Mouse (Mus musculus) limb, embryonic 11.5 days (tissue): ENCODE data around the gene Irf2bp2. TPM values are rescaled to one million over a fixed set of nuclear protein-coding genes. Genes with fewer than 3 reads are reported as not detected.
"Not testable (repeated sequence)": the region's sequence is repeated elsewhere in the genome, so short reads cannot be mapped to it uniquely, and the experiment has no call there.

Experiments
- ATAC-seq: fragments of 200-750 bp; cut with Nextera tagmentation; 2 replicates; pipeline ENCODE4 v1.8.0; 2017; ENCODE audit warnings: low read depth; ENCODE audit not compliant: insufficient number of reproducible peaks, low FRiP score, low TSS enrichment
- DNase-seq: peaks from one replicate; pipeline ENCODE4 v3.0.0-alpha.2; 2015; ENCODE audit warnings: low spot score
- H3K27ac ChIP-seq: fragments of 300-500 bp; sonication (generic); replicated peaks from 2 replicates; pipeline ENCODE4 v1.5.1; 2014; ENCODE audit warnings: low read depth, mild to moderate bottlenecking, low read length
- H3K27me3 ChIP-seq: fragments of 300-500 bp; sonication (generic); 2 replicates; pipeline ENCODE4 v1.6.1; 2014; ENCODE audit warnings: mild to moderate bottlenecking, low read length, mixed read lengths; ENCODE audit not compliant: control insufficient read depth, insufficient read depth
- H3K36me3 ChIP-seq: fragments of 300-500 bp; sonication (generic); 2 replicates; pipeline ENCODE4 v1.6.1; 2014; ENCODE audit warnings: mild to moderate bottlenecking, low read length, moderate library complexity, mixed read lengths; ENCODE audit not compliant: control insufficient read depth, insufficient read depth
- H3K4me1 ChIP-seq: fragments of 300-500 bp; sonication (generic); 2 replicates; pipeline ENCODE4 v1.6.1; 2014; ENCODE audit warnings: low read length, mixed read lengths; ENCODE audit not compliant: control insufficient read depth, insufficient read depth
- H3K4me2 ChIP-seq: fragments of 300-500 bp; sonication (generic); 2 replicates; pipeline ENCODE4 v1.6.1; 2014; ENCODE audit warnings: low read depth, mild to moderate bottlenecking, moderate library complexity; ENCODE audit not compliant: severe bottlenecking
- H3K4me3 ChIP-seq: fragments of 300-500 bp; sonication (generic); 2 replicates; pipeline ENCODE4 v1.5.1; 2014; ENCODE audit warnings: low read depth, low read length
- H3K9ac ChIP-seq: fragments of 300-500 bp; sonication (generic); 2 replicates; pipeline ENCODE4 v1.6.1; 2014; ENCODE audit warnings: mild to moderate bottlenecking, low read length
- H3K9me3 ChIP-seq: fragments of 300-500 bp; sonication (generic); 2 replicates; pipeline ENCODE4 v1.6.1; 2016; ENCODE audit warnings: low read length; ENCODE audit not compliant: control insufficient read depth
- WGBS: fragments of 180-500 bp; shearing (Covaris S2); extraction: QIAGEN DNeasy Blood & Tissue Kit; methylation state at CpG from one replicate; pipeline ENCODE4 v1.1.7; 2014; 5-methylcytosine and 5-hydroxymethylcytosine counted together
- polyA plus RNA-seq: library from polyadenylated mRNA; unstranded; fragments of >200 nt; fragmentation: Nextera tagmentation; extraction: Ambion mirVana; gene quantifications from 2 replicates; pipeline ENCODE4 v1.2.1, GENCODE M21; 2014

Irf2bp2 gene
- polyA plus RNA-seq, 1 experiment from 2014 or later: 5.6 TPM

DNA sequence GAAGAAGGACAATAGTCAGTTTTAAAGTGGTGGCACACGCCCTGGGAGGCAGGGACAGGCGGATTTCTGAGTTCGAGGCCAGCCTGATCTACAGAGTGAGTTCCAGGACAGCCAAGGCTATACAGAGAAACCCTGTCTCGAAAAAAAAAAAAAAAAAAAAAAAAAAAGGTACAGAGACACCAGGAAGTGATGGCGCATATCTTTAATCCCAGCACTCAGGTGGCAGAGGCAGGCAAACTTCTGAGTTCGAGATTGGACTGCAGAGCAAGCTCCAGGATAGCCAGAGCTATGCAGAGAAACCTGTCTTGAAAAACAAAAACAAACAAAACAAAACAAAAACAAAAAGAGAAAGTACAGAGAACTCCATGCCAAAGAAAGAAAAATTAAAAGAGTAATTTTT lies 6.6 kb upstream of the Irf2bp2 start:
- 90% methylated on average over 5 of the region's 6 CpGs for WGBS
- peaks cover 26% of the 10 kb centered on the region for H3K4me1 ChIP-seq

DNA sequence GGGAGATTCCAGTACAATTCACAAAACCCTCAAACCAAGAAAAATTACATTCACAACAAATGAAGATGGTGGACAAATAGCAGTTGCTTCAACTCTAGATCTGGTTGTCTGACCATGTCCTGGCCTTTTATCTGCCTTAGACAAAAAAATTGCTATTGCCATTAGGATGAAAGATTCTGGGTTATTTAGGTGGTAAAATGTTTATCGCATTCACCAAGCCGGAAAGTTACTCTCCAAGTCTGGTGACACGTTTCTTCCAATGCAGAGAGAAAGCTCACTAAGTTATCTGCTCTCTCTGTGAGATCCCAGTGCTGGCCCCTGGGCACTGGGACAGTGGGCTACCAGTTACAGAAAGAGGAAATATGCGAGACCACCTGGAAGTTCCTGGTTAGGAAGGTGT lies 5.5 kb upstream of the Irf2bp2 start:
- H3K36me3 ChIP-seq: no peaks in the 10 kb centered on the region
- no peak for DNase-seq
- no peak for ATAC-seq
- no peak overlapping the region for H3K4me2 ChIP-seq
- no peak overlapping the region for H3K27ac ChIP-seq
- H3K4me1 ChIP-seq: peaks cover 35% of the 10 kb centered on the region
- WGBS: 82% methylated on average over 4 of the region's 4 CpGs
- H3K9me3 ChIP-seq: no peaks in the 10 kb centered on the region
- no peak overlapping the region for H3K4me3 ChIP-seq
- no peak overlapping the region for H3K9ac ChIP-seq
- H3K27me3 ChIP-seq: no peaks in the 10 kb centered on the region

More for the DNA sequence above, 6.6 kb upstream of the Irf2bp2 start:
- H3K4me3 ChIP-seq, ATAC-seq, H3K9ac ChIP-seq, H3K9me3 ChIP-seq, H3K27me3 ChIP-seq, H3K27ac ChIP-seq, H3K4me2 ChIP-seq, H3K36me3 ChIP-seq, DNase-seq: not testable (repeated sequence)

DNA sequence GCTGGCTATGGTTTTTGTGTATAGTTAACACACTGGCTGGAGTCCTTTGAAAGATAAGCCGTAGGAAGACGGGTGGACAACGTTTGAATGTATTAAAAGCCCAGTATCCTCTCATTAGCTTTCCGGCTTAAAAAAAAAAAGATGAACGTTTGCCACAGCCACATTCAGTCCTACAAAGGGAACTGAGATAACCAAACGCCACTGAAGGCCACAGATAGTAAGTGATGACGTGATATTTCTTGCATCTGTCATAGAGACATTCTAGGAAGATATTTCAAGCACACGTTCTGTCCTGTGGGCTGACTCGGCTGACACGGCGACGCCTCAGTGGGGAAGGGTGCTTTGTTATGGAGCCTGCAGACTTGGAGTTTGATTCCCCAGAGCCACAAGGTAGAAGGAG lies 4.4 kb upstream of the Irf2bp2 start:
- 76% methylated on average over 12 of the region's 12 CpGs for whole genome bisulfite sequencing
- H3K9ac ChIP-seq: no peak overlapping the region
- H3K4me1 ChIP-seq: peaks cover 28% of the 10 kb centered on the region
- H3K4me2 ChIP-seq: no peak overlapping the region
- ATAC-seq (no peak), DNase-seq (no peak)
- H3K27me3 ChIP-seq: no peaks in the 10 kb centered on the region
- no peak overlapping the region for H3K27ac ChIP-seq
- H3K9me3 ChIP-seq: no peaks in the 10 kb centered on the region
- H3K36me3 ChIP-seq: no peaks in the 10 kb centered on the region
- no peak overlapping the region for H3K4me3 ChIP-seq

DNA sequence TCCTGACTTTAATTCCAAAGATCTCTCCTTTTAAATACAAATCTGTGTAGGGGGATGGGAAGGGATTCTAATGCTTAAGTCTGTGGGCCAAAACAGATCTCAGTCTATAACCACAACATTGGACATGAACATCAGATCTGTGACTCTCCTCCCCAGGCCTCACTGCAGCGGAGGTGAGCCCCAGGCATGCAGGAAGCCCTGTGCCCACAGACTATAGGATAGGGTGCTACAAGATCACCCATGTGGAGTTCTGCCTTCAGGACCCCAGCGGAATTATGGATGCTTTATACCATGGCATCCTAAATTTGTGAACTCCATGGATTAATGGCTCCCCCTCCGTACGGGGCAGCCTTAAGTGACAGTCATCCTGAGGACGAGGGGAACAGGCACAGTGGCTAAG lies 2.9 kb upstream of the Irf2bp2 start:
- peaks cover 20% of the 10 kb centered on the region for H3K4me1 ChIP-seq
- peak overlapping the region; percentile 79 for H3K27ac ChIP-seq
- no peak overlapping the region for H3K4me2 ChIP-seq
- WGBS: 78% methylated on average over 5 of the region's 5 CpGs
- DNase-seq (no peak), ATAC-seq (no peak)
- no peaks in the 10 kb centered on the region for H3K36me3 ChIP-seq
- no peaks in the 10 kb centered on the region for H3K9me3 ChIP-seq
- no peak overlapping the region for H3K9ac ChIP-seq
- H3K4me3 ChIP-seq: no peak overlapping the region
- H3K27me3 ChIP-seq: no peaks in the 10 kb centered on the region

DNA sequence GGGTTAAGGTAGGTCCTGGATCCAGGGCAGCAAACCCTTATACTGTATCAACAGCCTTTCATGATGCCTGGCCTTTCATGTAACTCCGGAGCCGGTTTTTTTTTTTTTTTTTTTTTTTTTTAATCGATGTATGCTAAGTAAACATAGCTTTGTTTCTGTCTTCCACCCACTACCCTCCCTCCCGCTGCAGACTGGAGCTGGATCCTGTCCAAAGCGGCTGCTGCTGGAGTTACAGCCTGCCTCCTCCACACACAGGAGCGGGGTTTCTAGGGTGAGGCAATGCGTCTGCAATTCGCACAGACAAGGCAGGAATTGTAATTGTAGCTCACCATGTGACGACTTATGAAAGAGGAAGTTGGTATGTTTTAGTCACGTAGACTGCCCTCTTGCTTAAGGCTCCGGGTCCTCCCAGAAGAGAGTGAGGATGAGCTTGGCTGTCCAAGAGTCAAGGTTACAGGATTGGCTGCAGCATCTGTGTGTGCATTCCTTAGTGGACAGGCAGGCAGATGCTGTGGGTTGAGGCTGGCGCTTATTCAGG lies 2.4 kb upstream of the Irf2bp2 start:
- Histone ChIP-seq H3K36me3 (peaks cover 3% of the 10 kb centered on the region), H3K27ac (peak overlapping the region; percentile 100), H3K4me3 (no peak overlapping the region), H3K4me1 (peaks cover 25% of the 10 kb centered on the region), H3K4me2 (0 out of 2 replicates have a peak overlapping the region, but pooled peaks have one; percentile 99), H3K9me3 (no peaks in the 10 kb centered on the region), H3K9ac (0 out of 2 replicates have a peak overlapping the region, but pooled peaks have one; percentile 43), H3K27me3 (no peaks in the 10 kb centered on the region)
- DNase-seq (peak; percentile 72), ATAC-seq (peak; percentile 36; the same call in 1 of the 2 replicates)
- 29% methylated on average over 12 of the region's 12 CpGs for WGBS

DNA sequence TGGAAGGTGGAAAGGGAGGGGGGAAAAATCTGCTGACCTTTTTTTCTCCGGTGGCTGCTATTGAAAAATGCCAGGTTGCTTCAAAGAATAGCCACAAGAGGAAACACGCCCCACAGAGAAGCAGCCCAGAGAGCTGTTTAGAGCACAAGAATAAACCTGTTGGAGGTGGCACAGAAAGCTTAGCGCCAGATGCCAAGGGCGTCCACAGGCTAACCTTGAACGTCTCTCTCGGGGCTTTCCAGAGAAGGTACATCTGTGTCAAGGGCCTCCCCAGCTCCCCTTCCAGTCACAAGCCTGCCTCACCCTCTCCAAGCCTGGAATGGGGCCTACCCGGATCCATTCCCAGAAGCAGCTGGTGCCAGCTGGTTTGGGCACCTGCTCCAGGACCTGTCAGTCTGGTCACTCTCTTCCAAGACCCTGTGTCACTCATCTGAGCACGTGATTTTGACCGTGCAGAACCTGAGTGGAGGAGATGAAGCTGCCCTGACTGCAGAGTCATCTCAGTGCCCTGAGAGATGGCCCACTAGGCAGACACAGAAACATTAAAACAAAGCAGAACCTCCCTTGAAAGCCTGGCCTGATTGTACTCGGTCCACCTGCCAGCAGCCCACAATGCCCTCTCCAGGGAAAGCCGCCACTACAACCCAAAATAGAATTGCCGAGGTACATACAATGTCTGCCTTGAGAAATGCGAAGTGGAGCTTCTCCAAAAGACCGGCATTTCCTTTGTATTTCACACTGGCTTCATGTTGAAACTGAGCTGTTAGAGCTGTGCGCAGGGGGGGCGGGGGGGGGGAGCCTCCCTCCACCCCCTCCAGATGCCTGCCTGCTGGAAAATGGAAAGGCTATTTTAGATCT lies 1.6 kb upstream of the Irf2bp2 start:
- no peaks in the 10 kb centered on the region for H3K9me3 ChIP-seq
- peak overlapping the region; percentile 100 for H3K27ac ChIP-seq
- ATAC-seq: no peak
- no peaks in the 10 kb centered on the region for H3K27me3 ChIP-seq
- peak overlapping the region; percentile 99; the same call in 1 of the 2 replicates for H3K9ac ChIP-seq
- peaks cover 5% of the 10 kb centered on the region for H3K36me3 ChIP-seq
- H3K4me1 ChIP-seq: peaks cover 28% of the 10 kb centered on the region
- H3K4me3 ChIP-seq: peak overlapping the region; percentile 99
- H3K4me2 ChIP-seq: peak overlapping the region; percentile 99
- no peak for DNase-seq
- 44% methylated on average over 16 of the region's 16 CpGs for WGBS

DNA sequence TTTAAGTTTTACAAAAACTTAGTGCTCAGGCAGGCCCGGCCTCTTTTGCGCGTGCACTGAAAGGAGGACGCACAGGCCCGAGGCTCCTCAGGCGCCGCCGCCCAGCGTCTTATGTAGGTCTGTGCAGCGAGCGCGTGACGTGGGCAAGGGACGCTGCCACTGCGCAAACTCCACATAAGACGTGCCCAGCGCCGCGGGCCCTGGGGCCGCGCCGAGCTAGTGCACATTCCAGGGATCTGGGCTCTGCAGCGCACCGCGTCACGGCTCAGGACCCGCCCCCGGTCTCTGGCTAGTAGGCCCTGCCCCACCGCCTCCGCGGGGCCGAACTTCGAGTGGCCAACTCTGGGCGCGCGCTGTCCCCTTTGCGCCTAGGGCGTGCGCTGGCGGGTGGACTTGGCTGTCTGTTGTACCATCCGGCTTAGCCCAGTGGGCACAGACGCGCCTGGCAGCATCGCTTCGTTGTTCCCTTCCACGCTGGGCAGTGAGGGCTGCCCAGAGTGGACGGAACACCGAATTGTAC lies 755 bp upstream of the Irf2bp2 start:
- Histone ChIP-seq H3K27me3 (no peaks in the 10 kb centered on the region), H3K4me3 (peak overlapping the region; percentile 99), H3K36me3 (peaks cover 5% of the 10 kb centered on the region), H3K27ac (peak overlapping the region; percentile 100), H3K9ac (peak overlapping the region; percentile 99), H3K4me2 (peak overlapping the region; percentile 99), H3K4me1 (peaks cover 35% of the 10 kb centered on the region), H3K9me3 (no peaks in the 10 kb centered on the region)
- ATAC-seq (peak; percentile 91), DNase-seq (peak; percentile 97)
- under 1% methylated on average over 48 of the region's 48 CpGs for WGBS

DNA sequence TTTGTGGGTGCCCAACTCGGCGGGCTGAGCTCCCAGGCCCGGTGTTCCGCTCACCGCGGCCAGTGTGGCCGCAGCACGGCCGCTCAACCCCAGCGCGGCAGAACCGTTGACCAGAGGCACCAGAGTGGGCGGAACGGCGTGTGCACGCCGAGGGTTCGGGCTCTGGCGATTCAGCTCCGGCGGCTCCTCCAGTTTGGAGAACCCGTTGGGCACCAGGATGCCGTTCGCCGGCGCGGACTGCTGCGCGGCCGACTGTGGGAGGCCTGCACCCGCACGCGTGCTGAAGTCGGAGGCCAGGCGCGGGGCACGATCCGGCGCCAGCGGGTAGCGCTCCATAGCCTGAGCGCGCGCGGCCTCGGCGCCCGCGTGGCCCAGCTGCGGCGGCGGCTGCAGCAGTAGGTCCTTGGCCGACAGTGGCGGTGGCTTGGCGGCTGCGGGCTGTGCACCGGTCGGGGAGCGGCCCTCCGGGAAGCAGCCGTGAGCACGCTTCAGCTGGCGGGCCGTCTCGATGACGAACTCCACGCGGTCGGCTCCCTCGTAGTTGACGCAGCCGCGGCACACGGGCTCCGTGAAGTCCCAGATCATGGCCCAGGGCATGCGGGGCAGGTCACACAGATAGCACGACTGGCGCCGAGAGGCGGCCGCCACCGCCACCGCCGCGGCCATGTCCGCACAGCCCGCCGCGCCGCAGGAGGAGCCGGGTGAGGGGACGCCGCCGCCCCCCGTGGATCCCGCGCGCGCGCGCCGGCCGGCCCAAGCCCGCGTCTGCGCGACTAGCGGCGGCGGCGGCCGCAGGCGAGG lies 815 bp downstream of the Irf2bp2 start:
- peak; percentile 73 for DNase-seq
- WGBS: under 1% methylated on average over 113 of the region's 113 CpGs

More for the DNA sequence above, 815 bp downstream of the Irf2bp2 start:
- Histone ChIP-seq H3K9me3 (no peaks in the 10 kb centered on the region), H3K4me2 (peak overlapping the region; percentile 99), H3K4me1 (peaks cover 42% of the 10 kb centered on the region), H3K9ac (peak overlapping the region; percentile 99), H3K27ac (peak overlapping the region; percentile 100), H3K27me3 (no peaks in the 10 kb centered on the region), H3K4me3 (peak overlapping the region; percentile 99), H3K36me3 (peaks cover 5% of the 10 kb centered on the region)
- ATAC-seq: no peak
